Mouse (Mus musculus) heart, adult 8-10 months (tissue): Measurements from ENCODE around the gene Necab2. TPM values are rescaled to one million over a fixed set of nuclear protein-coding genes. Genes with fewer than 3 reads are reported as not detected.
A peak's percentile ranks its signal among the peaks of the same experiment; 100 is the strongest.

Experiments
- DNase-seq: peaks from one replicate; pipeline ENCODE4 v3.0.0; 2022; ENCODE audit warnings: low spot score
- total RNA-seq, 4 experiments: library from RNA; stranded (reverse); gene quantifications; 2 replicates each; pipeline ENCODE4 v1.2.4; 2022

Necab2 gene
- total RNA-seq, 4 experiments from 2014 or later = not detected

DNA sequence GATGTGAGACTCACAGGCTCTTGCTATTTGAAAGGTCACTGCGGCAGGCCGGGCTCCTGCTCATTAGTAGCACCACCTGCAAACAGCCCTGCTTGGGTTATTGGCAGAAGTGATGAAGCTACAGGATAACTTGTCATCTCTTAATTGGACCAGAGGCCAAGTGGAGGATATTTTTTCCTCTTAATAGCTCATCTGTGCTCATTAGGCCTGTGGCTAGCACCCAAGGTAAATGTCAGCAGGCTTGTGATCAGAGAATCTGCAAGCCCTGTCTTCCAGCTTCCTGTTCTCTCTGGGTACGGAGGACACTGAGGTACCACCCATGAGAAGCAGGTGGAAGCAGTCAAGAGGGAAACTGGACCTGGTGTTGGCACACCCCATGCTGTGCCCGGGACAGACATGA lies 4.6 kb downstream of the Necab2 start:
- DNase-seq = no peak

DNA sequence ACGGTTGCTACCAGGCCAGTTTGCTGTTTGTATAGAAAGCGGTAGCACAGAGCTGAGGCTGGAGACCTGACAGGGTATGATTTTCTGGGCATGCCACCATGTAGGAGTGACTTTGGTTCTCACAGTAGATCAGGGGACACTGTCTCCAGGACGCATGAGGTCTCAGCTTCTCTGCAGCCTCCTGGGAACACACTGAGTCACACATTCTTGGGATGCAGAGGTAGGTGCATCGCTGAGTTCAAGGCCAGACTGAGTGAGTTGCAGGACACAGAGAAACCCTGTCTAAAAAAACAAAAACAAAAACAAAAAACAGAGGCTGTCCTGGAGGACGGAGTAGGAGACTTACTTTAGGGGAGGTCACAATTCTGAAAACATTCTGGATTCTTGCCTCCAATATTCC lies 6.4 kb downstream of the Necab2 start:
- no peak for DNase-seq

DNA sequence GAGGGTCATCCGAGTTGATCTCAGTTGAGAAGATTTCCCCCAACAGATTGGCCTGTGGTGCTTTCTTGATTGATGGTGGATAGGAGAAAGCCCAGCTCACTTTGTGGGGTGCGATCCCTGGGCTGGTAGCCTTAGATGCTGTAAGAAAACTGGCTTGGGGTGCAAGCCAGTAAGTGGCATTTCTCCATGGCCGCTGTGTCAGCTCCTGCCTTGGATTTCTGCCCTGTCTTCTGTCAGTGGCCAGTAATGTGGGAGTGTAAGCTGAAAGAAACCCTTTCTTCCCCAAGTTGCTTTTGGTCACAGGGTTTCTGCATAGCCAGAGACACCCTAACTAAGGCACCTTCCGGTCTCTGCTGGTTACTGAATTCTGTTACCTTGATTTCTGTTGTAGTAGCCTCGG lies 9.5 kb downstream of the Necab2 start:
- no peak for DNase-seq

DNA sequence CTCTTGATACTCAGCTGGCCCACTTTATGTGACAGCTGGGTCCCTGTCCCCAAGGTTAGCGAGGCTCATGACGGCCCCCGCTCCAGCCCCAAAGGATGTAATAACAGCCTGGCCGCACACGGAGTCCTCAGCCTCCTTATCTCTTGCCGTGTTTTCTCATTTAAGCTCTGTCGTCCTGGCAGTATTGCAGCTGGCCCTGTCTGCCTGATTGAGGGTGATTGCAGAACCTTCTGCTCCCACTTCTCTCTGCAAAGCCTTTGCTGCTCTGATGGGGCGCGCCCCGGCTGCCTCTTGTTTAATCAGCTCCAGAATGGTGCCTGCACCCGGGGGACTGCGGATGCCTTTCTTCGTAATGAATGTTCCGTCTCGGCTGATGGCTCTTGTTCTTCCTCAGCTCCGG lies 13.2 kb downstream of the Necab2 start:
- DNase-seq = no peak

DNA sequence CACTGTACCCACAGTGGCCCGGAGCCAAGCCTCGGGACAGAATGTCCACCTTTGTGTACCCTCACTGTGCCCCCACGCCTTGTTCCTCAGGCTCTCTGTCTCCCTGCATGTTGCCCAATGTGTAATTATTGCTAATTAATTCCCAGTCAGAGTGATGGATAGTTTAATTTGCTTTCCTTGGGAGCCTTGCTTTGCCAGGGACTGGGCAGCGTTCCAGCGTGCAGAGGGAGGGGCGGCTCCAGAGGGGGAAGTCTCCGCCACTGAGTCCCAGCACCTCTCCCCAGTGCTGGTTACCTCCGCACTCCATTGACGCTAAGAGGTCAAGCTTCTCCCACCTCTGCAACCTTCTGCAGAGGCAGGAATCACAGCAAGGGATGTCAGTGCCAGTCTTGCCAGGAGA lies 14.8 kb downstream of the Necab2 start:
- no peak for DNase-seq

DNA sequence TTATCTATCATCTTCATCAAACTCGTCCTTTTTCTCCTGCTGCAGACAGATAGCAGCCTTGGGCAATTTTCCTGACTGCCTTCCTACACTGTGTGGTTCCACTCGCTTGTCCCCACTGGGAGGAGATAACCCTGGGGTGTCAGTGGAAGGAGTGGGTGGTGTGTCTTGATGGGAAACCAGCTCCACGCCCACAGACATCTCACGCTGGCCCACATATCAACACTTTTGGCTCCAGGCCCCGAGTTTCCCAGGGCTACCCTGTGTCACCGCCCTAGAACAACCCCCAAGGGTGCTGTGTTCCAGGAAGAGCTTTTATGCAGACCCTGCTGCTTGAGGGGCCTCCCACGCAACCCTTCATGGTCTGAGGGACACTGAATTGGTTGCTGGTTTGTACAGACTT lies 17.2 kb downstream of the Necab2 start:
- DNase-seq = no peak

DNA sequence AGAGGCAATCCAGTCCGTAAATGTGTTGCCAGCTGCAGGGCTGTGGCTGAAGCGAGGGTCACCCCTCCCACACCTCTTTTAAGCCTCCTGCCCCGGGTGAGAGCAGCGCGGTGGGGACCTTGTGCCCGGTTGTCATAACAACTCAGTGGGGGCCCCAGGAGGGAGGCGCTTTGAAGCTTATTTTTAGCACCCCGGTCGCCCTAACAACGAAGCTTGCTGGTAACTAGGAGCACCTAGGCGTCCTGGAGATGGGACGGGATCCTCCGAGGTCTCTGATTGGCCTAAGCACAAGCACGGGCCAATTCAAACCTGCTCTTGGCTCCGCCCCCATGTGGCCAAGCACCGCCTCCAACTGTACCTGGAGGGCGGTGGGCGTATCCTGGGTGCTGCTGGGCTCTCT lies 19.6 kb downstream of the Necab2 start:
- DNase-seq = no peak

DNA sequence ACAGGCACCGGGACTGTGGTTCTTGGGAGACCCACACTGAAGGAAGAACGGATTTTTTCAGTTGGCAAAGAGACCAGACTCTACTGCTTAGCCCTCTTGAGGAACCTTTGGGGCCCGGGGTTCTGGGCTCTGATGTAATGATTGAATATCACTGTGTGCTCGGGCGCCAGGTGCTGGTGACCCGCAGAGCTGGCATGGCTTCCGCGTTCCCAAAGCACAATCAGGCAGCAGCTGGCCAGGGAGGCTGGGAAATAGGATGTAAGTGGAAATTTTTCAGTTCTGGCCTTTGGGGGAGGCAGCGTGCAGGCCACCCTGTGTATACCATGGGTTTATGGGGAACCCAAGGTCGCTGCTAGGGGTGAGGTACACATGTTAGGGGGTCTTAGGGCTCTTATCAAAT lies 20.3 kb downstream of the Necab2 start:
- DNase-seq = no peak

DNA sequence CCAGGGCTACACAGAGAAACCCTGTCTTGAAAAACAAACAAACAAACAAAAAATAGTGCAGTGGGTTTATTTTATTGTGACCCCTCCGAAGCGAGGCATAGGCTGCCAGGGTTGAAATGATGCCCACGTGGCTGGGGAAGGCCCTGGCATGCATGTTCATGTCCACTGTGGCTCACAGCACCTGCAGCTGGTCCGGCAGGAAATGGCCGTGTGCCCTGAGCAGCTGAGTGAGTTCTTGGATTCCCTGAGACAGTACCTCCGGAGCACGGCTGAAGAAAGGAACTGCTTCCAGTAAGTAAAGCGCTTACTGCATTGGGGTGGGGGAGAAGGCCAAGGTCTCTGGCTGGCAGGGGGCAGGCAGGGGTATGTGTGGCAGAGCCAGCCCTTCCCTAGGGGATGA lies 21.6 kb downstream of the Necab2 start:
- no peak for DNase-seq

DNA sequence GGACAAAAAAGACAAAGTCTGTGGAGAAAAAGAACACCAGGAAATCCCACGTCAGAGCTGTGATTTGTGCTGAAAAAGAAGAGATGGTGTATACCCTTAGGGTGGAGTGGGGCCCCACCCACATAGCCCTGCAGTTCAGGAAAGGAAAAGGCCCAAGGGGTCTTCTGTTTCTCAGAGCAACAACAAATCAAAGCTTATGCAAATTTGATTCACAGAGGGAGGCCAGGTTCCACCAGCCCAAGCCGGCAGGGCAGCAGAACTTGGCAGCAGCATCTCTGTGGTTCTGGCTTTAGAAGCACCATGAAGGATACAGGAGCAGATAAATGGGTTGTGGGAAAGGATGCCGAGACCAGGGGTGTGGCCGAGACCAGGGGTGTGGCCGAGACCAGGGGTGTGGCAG lies 32.2 kb downstream of the Necab2 start:
- DNase-seq = no peak

DNA sequence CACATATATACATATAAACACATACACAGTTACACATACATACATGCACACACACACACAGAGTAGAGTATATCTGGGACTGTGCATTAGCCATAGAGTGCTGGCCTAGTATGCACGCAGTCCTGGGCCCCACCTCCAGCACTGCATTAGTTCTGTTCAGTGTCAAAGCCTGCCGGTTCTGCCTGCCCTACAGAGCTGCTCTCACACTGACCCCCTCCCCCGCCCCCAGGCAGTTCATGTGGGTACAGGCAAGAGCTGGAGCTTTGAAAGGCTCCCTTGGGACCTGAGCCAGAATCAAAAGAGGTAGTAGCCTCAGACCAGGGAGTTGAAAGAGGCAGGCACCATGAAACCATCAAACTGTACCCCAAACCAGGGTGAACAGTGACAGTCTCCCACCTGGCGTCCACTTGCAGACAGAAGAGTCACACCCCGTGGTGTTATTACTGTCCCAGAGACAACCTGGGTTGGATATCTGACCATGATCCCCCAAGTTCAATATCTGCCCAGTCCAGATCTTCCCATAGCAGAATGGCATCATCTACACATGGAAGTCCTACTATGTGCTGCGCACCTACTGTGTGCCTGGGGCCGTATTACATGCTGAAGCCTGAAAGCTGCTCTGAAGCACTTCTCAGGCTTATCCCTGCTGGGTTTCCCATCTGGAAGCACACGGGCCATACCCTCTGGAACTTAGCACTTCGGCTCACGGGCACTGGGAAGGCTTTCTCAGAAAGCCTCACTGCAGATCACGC lies 37.8 kb downstream of the Necab2 start:
- no peak for DNase-seq

DNA sequence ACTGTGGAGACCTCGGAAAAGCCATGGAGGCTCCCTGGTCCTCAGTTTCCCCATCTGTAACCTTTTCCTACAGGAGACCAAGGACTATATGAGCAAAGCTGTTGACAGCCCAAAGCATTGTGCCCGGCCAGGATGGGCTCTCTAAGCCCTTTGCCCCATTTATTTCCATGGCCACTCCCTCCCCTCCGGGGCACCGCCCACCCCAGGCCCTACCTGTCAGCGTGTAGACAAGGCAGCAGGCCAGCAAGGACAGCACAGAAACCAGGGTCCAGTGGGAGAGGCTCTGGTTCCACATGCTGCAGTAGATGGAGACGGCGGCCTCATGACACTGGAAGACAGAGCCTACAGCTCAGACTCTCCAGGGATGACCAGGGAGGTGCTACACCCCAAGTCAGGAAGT lies 40.6 kb downstream of the Necab2 start:
- DNase-seq = no peak

DNA sequence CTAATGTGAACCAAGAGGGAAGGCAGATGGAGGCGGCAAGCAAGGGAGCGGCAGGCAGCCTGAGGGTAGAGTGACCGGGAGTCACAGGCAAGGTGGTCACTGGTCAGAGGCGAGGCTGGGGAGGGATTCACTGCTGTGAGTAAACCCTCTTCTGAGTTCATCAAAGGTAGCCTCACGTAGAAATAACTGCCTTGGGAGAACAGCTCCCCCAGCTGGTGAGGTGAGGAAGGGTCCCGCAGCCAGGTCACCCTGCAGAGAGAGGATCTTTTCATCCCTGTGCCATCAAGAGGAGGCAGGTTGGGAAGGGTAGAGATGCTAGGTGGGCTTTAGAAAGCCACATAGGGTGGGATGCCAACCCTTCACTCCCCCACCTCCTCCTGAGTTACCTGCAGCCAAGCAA lies 50.3 kb downstream of the Necab2 start:
- peak; percentile 19 for DNase-seq

DNA sequence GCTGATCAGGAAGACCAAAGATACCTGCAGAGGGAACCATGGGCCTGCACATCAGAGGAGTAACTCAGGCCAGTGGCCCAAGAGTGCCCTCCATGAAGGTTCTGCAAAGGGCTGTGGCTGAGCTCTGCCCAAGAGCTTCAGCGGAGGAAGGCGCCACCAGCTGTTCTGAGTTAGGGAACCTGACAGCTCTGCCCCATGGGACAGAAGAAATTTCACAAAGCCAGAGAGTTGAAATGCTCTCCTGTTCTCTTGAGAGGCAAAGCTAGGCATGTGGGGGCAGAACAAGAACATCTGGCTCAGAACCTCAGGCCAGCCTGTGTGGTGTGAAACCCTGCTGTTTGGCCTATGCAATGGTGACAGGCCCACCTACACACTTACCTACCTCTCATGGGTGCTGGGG lies 53.3 kb downstream of the Necab2 start:
- no peak for DNase-seq

DNA sequence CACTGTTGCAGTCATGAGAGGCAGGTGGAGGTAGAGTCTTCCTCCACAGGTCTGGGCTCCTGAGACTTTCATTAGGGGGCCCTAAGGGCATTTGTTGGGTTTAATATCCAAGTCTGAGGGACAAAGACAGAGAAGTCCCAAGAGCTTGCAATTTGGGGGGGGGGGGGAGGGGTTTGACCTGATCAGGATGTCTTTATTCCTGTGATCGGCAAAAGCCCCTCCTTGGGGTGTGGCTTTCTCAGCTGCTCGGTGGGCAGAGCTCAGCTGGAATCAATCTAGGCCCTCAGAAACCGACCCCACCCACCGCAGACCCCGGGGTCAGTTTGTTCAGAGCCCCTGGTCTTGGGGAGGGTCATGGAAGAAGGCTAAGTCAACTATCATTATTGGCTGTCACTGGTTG lies 55.1 kb downstream of the Necab2 start, which contains the start of gene Slc38a8:
Gene Slc38a8 (minus strand): TSS at position 101 of the 400 bp plus-strand sequence.
- DNase-seq = no peak

DNA sequence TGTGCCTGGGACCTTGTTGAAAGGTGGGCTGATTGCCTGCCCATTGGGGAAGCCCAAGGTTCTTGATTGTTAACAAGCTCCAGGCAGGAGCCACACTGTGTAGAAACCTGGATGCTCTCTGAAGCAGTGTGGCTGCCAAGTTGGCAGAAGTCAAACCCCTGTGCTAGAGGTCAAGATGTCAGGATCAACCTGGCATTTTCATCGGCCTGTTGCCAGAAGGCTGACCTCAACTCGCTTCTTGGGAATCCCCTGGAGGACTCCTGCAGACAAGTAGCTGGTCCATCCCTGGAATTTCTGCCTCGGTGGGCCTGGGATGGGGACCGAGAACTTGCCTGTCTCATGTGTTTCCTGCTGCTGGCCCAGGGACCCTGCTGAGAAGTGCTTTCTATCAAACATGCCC lies 55.6 kb downstream of the Necab2 start:
- no peak for DNase-seq

DNA sequence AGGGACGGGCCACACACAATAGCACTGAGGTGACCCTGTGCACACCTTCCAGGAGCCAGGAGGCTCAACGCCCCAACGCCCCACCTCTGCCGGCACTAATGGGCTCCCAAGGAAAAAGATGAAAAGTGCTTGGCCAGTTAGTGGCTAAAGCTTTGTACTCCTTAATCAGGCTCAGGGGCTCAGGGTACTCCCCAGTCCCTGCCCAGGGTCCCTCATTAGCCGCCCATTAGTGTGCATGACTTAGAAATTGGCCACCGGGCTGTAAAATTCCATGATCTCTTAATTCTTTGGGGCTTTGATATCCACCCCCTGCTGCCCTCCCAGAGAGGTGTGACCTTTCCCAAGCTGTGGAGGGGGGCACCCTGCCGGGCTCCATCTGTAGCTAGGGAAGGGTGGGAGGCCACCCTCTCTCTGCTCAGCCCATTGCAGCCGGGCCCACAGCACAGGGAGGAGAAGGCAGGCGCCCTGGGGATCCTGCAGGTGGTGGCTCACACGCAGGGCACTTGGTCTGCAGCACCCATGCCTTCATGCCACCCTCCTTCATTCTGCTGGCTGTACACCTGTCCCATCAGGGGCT lies 56.8 kb downstream of the Necab2 start:
- no peak for DNase-seq

DNA sequence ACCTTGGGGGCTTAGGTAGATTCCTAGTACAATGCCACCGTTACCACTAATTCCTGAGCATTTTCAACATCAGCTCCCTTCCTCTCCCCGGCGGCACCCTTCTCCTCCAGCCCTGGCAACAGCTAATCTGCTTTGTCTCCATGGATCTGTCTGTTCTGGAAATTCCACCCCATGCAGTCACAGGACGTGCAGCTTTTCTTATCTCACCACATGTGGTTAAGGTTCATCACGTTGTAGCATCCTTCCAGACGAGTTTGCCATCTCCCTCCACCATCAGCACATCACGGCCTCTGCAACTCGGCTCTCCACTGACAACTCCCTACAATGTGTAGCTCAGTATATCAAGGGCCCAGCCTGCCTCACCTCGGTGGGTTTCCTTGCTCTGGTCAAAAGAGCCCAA lies 59.0 kb downstream of the Necab2 start:
- no peak for DNase-seq

DNA sequence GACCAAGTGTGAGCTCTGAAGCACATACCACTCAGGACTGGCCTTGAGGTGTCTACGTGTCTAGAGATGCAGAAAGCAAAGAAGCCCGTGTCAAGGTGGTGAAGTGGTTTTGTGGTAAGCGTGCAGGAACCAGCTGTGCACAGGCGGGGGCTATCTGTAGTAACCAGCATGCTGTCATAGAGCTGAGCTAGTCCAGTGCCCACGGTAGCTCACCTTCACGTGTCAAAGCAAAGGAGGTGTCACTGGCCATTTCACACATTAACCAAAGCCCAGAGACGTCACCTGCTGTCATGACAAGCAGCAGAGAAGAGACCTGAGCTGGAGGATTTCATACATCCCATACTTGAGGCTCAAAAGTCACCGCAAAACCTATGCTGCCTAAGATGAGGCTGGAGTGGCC lies 59.6 kb downstream of the Necab2 start:
- DNase-seq = no peak

DNA sequence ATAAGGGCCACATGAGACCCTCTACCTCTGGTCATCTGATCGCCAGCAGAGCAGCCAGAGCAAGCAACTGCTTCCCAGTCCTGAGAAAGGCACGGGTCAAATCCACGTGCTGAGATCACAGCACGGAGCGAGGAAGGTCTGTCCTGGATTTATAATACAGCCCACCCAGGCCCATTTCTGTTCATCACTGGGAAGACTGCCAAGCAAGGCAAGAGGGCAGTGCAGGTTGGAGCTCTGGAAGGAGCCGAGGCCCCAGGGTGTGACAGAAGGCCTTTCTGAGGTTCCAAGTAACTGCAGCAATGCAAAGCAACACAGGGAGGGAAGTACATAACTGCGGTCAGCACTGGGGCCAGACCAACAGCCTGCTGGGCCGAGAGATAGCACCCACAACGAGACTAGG lies 64.0 kb downstream of the Necab2 start:
- DNase-seq = no peak

DNA sequence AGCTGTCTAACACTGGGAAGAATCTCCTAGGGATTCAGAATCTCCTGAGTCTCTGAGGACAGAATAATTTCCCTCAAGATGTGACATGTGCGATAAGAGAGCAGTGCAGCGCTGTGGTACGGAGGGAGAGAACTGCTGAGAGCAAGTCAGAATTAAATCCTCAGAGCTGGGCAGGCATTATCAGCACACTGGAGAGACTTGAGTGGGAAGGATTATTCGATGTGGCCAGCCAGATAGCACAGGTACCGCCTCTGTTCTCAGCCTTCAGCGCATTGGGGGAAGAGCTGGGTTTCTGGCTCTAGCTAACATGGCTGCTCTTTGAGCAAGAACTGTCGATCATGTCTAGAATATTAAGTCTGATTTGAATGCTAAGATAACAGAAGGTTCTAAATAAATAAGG lies 65.2 kb downstream of the Necab2 start:
- DNase-seq = no peak

DNA sequence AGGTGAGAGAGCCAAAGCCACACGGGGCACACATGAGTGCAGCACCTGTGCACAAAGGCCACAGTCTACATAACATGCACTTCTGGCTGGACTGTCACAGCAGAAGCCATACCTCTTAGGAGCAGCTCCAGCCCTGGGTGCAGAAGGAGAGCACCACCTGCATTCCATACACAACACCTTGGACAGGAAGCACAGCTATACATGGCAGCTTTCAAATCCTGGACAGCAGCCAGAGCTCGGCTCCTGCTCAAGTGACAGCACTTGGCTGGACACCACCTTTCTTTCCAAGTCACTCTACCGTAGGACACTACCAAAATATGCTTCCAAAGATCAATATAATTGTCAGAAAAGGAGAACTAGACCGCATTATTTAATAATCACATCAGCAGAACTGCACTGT lies 66.9 kb downstream of the Necab2 start:
- DNase-seq = no peak

DNA sequence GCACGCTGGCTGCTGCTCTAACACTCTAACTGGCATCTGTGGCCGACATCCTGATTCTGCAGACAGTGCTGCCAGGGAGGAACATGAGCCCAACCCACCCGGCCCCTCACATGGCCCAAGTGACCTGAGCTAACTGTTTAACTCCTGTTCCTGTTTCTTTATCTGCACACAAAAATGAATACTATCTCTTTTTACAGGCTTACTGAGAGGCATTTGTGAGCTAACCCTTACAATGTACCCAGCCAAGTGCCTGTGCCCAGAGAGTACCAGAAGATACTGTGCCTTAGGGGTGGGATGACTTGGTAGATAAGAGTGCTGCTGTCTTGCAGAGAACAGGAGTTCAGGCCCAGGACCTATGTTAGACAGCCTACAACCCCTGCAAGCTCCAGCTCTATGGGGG lies 68.4 kb downstream of the Necab2 start:
- no peak for DNase-seq

DNA sequence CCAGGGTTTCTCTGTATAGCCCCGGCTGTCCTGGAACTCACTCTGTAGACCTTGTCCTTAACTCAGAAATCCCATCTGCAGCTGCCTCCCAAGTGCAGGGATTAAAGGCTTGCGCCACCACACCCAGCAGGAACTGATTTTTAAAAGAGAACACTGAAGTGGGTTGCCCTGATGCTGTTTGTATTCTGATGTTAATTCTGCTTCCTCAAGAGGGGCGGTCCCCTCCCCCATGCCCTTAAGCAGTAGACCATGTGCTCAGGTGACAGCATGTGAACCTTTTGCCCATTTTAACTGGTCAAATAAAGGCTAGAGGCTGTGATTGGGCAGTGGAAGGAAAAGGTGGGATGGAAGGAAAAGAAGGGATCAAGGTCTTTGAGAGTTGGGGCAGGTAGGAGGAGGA lies 69.2 kb downstream of the Necab2 start:
- no peak for DNase-seq
